Mouse (Mus musculus) brain, embryonic 18.5 days (tissue): ENCODE measurements around the gene Gm10638.
A peak's percentile ranks its signal among the peaks of the same experiment; 100 is the strongest.

Experiments
- DNase-seq: peaks from one replicate; pipeline ENCODE4 v3.0.0-alpha.2; 2012; ENCODE audit warnings: low read depth, low spot score

Gene Gm10638

DNA sequence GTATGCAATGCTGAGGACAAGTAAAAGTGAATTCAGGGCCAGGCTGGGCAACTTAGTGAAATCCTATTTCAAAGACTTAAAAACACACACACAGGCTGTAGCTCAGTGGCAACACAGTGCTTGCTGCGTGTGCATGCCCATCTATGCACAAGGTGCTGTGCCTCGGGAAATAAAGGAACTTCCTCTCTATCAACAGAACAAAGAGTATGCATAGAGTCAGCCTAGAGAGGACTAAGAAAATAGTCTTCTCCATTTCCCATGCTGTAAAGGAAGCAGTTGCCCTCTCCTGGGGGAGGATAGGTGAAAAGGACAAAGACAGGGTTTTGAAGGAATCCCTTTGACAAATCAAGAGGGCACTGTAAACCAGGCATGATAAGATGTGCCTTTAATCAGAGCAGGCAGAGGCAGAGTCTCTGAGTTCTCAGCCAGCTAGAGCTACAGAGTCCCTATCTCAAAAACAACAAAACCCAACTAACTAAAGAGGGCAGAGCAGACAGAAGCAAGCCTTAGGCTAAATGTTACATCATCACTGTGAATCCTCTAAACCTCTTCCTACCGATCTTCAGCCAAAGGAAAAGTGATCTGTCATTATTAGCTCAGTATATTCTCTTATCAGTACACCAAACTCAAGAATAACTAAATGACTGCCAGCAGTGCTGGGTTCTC is 9.9 kb upstream of the Gm10638 start:
- DNase-seq: no peak

DNA sequence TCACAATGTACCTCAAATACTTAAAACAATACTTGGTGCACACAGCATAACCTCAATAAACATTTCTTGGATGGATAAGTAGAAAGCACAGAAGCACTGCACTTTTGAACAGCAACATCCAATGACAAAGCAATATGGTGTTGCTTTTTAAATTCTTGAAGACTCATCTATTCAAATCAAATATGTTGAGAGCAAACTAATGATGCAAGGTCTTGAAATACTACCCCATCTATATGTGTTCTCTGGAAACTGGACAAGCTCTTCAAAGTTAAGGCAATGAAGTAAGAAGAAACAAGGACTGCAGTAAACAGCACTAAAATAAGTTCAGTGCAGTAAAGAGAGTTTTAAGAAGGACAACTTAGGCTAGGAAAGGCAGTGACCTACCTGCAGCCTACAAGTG is 4.6 kb upstream of the Gm10638 start:
- no peak for DNase-seq

DNA sequence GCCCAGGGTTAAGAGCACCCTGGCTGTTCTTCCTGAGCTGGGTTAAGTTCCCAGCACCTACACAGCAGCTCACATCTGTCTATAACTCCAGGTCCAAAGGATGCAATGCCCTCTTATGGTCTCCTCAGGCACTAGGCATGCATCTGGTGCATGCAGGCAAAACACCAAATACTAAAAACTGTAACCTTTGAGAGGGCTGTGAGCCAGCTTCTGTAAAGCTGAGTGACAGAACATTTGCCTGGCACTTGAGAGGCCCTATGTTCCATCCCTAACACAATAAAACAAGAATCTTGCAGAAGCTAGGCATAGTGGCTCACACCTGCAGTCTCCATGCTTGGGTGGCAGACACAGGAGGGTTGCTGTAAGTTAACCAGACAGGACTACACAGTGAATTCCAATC is 3.9 kb upstream of the Gm10638 start:
- no peak for DNase-seq

GRCm38 (mm10) chr8:86742605-86743345 is 2.7 kb upstream of the Gm10638 start:
- DNase-seq: no peak

DNA sequence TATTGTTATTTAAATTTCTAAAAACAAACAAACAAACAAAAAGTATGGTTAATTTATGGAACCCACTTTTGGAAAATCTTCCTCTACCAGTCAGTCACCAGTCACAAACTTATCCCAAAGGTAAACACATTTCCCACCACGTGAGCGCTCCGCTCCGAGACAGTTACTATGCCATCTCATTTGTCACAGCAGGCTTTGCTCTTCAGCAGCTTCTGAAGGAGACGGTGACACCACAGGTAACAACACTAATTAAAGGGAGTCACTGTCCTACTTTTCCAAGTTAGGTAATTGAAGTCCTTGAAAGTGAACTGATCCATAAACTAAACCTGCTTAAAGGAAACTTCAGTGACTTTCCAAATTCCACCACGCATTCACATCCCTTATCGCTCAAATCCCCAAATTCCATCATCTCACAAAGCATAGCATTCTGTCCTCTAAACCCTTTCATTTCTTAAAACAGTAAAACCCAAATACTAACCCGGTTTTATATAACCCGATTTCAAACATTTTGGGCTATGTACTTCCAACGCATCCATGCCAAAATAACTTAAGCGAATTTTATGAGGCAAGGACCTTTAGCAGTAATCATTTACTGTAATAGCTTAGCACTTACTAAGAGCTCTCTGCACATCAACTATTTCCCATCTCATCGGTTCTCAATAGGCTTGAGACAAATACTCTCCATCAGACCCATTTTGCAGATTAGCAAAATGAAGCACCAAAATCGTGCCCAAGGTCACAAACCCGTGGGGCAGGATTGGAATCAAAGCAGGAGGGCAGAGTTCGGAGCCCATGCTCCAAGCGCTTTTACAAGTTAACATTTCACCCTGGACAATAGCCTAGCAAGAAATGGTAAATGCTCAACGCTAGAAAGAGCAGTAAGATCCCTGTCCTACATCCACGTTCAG is 932 bp upstream of the Gm10638 start:
- no peak for DNase-seq

DNA sequence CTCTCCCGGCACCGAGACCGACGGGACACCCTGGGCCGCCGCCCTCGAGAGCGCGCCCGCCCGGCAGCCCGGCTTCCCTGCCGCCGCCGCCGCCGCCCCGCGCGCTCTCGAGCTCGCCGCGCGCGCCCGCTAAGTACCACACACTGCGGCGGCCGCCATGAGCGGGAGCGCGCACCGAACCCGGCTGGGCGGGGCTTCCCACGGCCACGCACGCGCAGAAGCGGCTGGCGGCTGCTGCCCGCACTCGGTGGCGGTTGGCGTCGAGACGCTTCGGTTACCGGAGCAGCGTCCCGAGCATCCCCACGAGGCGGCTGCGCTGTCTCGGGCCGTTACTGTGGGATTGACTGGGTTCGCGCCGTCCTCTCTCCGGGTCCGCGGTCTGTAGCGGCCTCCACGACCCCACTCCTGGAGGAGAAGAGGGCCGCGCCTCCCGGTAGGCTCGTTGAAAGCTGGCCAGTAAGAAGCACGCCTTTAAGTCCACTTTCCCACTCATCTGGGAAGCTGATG is 489 bp downstream of the Gm10638 start:
- DNase-seq: peak; percentile 77

GRCm38 (mm10) chr8:86746511-86746910 is 1.0 kb downstream of the Gm10638 start:
- DNase-seq: no peak

GRCm38 (mm10) chr8:86749842-86750241 is 4.3 kb downstream of the Gm10638 start:
- DNase-seq: no peak

DNA sequence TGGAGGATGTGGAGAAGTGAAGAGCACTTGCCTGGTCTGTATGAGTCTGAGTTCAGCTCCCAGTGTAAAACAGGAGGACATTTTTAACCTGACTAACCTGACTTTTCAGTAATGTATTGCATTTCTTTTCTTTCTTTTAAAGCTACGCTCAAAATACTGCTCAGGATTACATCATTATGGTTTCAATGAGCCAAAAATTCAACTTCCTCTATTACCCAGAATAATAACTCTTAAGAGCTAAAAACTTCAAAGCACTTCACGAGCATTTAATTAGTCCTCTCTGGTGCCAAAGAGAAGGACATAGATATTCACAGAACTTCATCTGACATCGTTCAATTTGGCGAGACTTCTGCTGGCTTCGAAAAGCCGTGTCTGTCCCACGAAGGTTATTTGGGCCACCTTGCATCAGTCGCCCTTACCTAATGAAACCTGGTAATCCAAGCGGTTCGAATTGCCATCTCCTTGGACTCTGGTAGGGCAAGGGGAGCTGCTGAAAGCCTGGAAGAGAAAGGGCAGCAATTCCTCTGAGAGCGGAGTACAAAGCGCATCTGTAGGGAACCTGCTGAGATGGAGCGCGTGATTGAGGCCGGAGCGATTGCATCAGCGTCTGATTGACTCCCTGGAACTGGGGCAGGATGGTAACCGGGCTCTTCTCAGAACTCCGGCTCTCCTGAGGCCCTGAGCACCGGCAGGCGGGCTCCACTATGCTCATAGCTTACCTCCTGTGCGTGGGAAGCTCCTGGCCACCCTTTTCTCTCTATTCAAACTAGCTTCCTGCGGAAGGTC is 11.6 kb downstream of the Gm10638 start:
- DNase-seq: no peak

DNA sequence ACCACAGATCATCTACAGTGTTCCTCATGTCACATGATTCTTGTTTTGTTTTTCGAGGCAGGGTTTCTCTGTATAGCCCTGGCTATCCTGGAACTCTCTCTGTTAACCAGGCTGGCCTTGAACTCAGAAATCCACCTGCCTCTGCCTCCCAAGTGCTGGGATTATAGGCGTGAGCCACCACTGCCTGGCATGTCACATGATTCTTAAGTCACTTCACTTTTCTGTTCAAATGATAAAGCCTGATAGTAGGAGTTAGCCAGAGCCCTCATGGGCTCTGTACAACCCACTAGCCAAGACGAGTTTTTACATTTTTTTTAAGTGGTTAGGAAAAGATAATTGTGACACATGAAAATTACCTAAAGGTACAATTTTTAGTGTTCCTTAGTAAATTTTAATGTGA is 13.2 kb downstream of the Gm10638 start:
- no peak for DNase-seq

DNA sequence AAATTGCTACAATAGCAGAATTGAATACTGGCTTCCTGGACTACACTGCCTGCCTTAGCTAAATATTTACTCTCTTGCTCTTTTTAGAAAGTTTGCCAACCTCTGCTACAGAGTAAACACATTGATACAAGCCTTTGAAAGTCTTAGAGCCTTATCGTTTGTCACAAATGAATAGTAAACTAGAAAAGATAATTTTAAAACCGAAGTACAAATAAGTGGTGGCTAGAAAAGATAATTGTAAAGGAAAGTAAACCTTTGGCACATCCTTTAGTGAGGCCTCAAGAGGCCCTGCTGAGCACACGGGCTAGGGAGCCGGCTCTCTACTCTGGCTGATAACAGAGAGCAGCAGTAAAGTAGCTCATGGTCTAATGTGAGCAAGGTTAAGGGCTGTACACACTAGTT is 13.6 kb downstream of the Gm10638 start:
- no peak for DNase-seq

DNA sequence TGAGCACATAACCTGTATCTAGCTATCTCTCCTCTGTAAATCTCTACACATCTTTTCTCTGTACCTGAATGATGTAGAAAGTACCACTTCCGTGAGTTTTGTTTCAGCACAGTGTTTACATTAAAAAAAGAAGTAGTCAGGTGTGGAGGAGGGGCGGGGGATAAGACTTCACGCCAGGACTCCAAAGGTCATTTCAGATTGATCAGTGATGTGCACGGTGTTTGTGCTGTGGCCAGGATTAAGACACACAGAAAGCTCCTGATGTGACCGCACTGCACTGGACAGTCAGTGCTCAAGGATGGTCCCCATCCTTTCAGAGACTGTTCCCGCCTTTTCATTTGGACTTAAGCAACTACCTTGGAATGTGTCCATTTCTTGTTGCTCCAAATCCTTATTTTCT is 15.2 kb downstream of the Gm10638 start:
- no peak for DNase-seq

DNA sequence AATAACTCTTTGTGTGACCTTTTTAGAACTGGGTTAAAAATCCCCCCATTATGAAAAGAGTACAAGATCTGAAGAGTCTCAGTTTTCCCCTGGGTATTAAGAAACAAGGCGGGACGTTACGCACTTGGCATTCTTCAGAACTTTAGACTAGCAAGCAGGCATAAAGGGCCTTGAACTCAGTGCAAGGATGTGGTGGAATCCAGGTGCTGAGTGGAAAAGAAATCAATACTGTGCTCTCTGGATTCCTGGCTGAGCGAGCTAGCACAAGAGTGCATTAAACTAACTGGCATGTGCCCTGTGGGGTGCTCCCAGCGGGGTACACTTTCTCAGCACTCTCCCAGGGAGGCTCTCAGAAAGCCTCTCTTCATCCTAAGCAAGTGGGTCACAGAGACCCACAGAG is 17.3 kb downstream of the Gm10638 start:
- no peak for DNase-seq

- no peak for DNase-seq
Observed at GRCm38 (mm10) chr8:86765155-86765554, 19.7 kb downstream of the Gm10638 start.

DNA sequence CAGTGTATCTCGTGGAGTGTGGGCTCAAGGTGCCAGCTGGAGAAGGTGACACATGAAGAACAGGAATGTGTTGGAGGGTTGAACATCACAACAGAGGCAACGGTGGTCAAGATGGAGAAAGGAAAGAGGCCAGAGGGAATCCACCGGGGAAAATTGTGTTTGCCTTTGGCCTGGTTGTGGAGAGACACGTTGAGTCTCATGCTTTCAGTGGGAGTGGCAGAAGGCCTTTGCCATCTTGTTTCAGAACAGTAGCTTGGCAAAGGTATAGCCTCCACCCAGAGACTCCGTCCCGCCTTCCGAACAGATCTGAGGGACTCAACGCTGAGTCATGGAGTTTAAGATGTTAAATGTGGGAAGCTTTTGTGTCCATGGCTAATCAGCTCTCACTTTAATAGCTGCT is 20.2 kb downstream of the Gm10638 start:
- no peak for DNase-seq

GRCm38 (mm10) chr8:86766548-86767211 is 21.2 kb downstream of the Gm10638 start:
- DNase-seq: no peak

- DNase-seq: no peak
Observed at GRCm38 (mm10) chr8:86768499-86768898, 23.0 kb downstream of the Gm10638 start.

GRCm38 (mm10) chr8:86769945-86770715 is 24.6 kb downstream of the Gm10638 start:
- DNase-seq: no peak

GRCm38 (mm10) chr8:86779207-86779606 is 33.7 kb downstream of the Gm10638 start:
- DNase-seq: no peak

DNA sequence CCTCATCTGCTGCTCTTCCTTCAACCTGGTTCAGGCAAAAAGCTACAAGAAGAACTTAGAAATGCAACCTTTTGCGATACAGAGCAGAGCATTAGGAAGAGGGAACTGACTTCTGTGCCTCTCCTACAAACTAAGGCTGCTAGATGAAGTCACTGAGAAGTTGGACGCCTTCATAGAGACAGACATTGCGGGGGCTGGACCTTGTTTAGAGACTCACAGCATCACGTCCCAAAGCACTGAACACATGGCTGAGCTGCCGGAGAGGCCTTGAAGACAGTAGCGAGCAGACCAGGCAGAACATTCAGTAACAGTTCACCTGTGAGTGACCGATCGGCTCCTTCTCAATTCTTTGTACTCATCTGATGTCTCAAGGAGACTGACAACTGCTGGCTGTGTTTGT is 35.6 kb downstream of the Gm10638 start:
- DNase-seq: no peak
